Mouse (Mus musculus) hematopoietic stem cell, adult 5-6 weeks (primary cell): ENCODE measurements around the gene Ndufaf7. TPM values are rescaled to one million over a fixed set of nuclear protein-coding genes. Genes with fewer than 3 reads are reported as not detected.
A peak's percentile ranks its signal among the peaks of the same experiment; 100 is the strongest.

Source experiments
- ATAC-seq, 2 experiments: fragments of 125-278 bp in 1 of 2; replicated peaks in 1 of 2; 2 replicates each; pipeline ENCODE4 v1.8.0; 2016 to 2017; ENCODE audit warnings: inconsistent platforms in 2 of 2, mild to moderate bottlenecking in 2 of 2, moderate number of reproducible peaks in 2 of 2, low read depth in 1 of 2, moderate TSS enrichment in 1 of 2; ENCODE audit not compliant: low FRiP score in 2 of 2, poor library complexity in 2 of 2, severe bottlenecking in 2 of 2, insufficient read depth in 1 of 2, low TSS enrichment in 1 of 2
- total RNA-seq: library from RNA; stranded (forward); fragments of 172-1452, 232-1000 nt; gene quantifications from 2 replicates; pipeline ENCODE4 v1.2.3, GENCODE M21; 2017

Gene Ndufaf7
- total RNA-seq, 1 experiment from 2014 or later, result 46.3 TPM

GRCm38 (mm10) chr17:78942579-78942978 lies 5.6 kb downstream of the Ndufaf7 start:
- ATAC-seq, result no peak; a peak in 1 of 4 replicates

- no peak for ATAC-seq
These were observed 14.3 kb downstream of the Ndufaf7 start for GRCm38 (mm10) chr17:78951225-78951624.

GRCm38 (mm10) chr17:78952070-78952469 lies 15.1 kb downstream of the Ndufaf7 start:
- no peak for ATAC-seq

GRCm38 (mm10) chr17:78953240-78953639 lies 16.3 kb downstream of the Ndufaf7 start:
- no peak for ATAC-seq

- ATAC-seq, result no peak
These were observed 22.5 kb downstream of the Ndufaf7 start for GRCm38 (mm10) chr17:78959473-78959872.

- no peak for ATAC-seq
These were observed 27.5 kb downstream of the Ndufaf7 start for GRCm38 (mm10) chr17:78964387-78964786.

- peak in 1 of 2 experiments; percentile 56; a peak in 1 of 4 replicates for ATAC-seq
These were observed 29.4 kb downstream of the Ndufaf7 start for GRCm38 (mm10) chr17:78966092-78966883.

- ATAC-seq, result no peak
These were observed 31.6 kb downstream of the Ndufaf7 start for GRCm38 (mm10) chr17:78968500-78968899.

- no peak for ATAC-seq
These were observed 46.2 kb downstream of the Ndufaf7 start for GRCm38 (mm10) chr17:78983166-78983565.

GRCm38 (mm10) chr17:78983736-78984135 lies 46.8 kb downstream of the Ndufaf7 start:
- ATAC-seq, result no peak

GRCm38 (mm10) chr17:78989015-78989414 lies 52.1 kb downstream of the Ndufaf7 start:
- no peak for ATAC-seq

GRCm38 (mm10) chr17:78991549-78991948 lies 54.6 kb downstream of the Ndufaf7 start:
- ATAC-seq, result no peak

- ATAC-seq, result peak; percentile 73 to 74
These were observed 55.5 kb downstream of the Ndufaf7 start for GRCm38 (mm10) chr17:78992303-78993027.

GRCm38 (mm10) chr17:78993670-78994069 lies 56.7 kb downstream of the Ndufaf7 start:
- no peak for ATAC-seq

GRCm38 (mm10) chr17:78994382-78994781 lies 57.4 kb downstream of the Ndufaf7 start:
- no peak for ATAC-seq

GRCm38 (mm10) chr17:78994931-78995820 lies 58.2 kb downstream of the Ndufaf7 start:
- ATAC-seq, result no peak; a peak in 1 of 4 replicates
